Mouse (Mus musculus) limb, embryonic 14.5 days (tissue): ENCODE measurements at regions not wholly inside any gene's neighbourhood (a gene's known extent, or its start where the extent isn't known, plus 50 kb on each side); places are given as distances from the start of the nearest gene placed in this dataset.
"Not testable (repeated sequence)": the region's sequence is repeated elsewhere in the genome, so short reads cannot be mapped to it uniquely, and the experiment has no call there.

Experiments used
- ATAC-seq: fragments of 200-750 bp; cut with Nextera tagmentation; 2 replicates; pipeline ENCODE4 v1.8.0; 2017; ENCODE audit warnings: low read depth, moderate number of reproducible peaks, moderate TSS enrichment; ENCODE audit not compliant: low FRiP score
- DNase-seq: peaks from one replicate; pipeline ENCODE4 v3.0.0-alpha.2; 2015; ENCODE audit warnings: low spot score
- H3K27ac ChIP-seq: fragments of 300-500 bp; sonication (generic); replicated peaks from 2 replicates; pipeline ENCODE4 v1.5.1; 2014; ENCODE audit warnings: low read depth, mild to moderate bottlenecking, low read length, moderate library complexity, mixed read lengths
- H3K27me3 ChIP-seq: fragments of 300-500 bp; sonication (generic); 2 replicates; pipeline ENCODE4 v1.6.1; 2014; ENCODE audit warnings: low read length, mixed read lengths; ENCODE audit not compliant: control insufficient read depth, insufficient read depth
- H3K36me3 ChIP-seq: fragments of 300-500 bp; sonication (generic); 2 replicates; pipeline ENCODE4 v1.6.1; 2014; ENCODE audit warnings: mild to moderate bottlenecking, low read length, moderate library complexity, mixed read lengths; ENCODE audit not compliant: control insufficient read depth, insufficient read depth
- H3K4me1 ChIP-seq: fragments of 300-500 bp; sonication (generic); 2 replicates; pipeline ENCODE4 v1.6.1; 2014; ENCODE audit warnings: antibody characterized with exemption, low read length, mixed read lengths; ENCODE audit not compliant: control insufficient read depth, insufficient read depth
- H3K4me2 ChIP-seq: fragments of 300-500 bp; sonication (generic); replicated peaks from 2 replicates; pipeline ENCODE4 v1.6.1; 2014; ENCODE audit warnings: low read depth, mild to moderate bottlenecking, low read length, moderate library complexity; ENCODE audit not compliant: severe bottlenecking
- H3K4me3 ChIP-seq: fragments of 300-500 bp; sonication (generic); replicated peaks from 2 replicates; pipeline ENCODE4 v1.5.1; 2014; ENCODE audit warnings: low read length
- H3K9ac ChIP-seq: fragments of 300-500 bp; sonication (generic); 2 replicates; pipeline ENCODE4 v1.6.1; 2014; ENCODE audit warnings: mild to moderate bottlenecking, low read depth, low read length, moderate library complexity; ENCODE audit not compliant: severe bottlenecking
- H3K9me3 ChIP-seq: fragments of 300-500 bp; sonication (generic); 2 replicates; pipeline ENCODE4 v1.6.1; 2016; ENCODE audit warnings: low read length; ENCODE audit not compliant: control insufficient read depth
- POLR2A ChIP-seq: fragments of 200-500 bp; IDR thresholded peaks from 2 replicates; pipeline ENCODE4 v1.8.0; 2012; ENCODE audit warnings: inconsistent platforms, mild to moderate bottlenecking, moderate library complexity, borderline replicate concordance; ENCODE audit not compliant: insufficient read depth, insufficient read length; ENCODE audit errors: extremely low read depth
- WGBS: fragments of 180-500 bp; shearing (Covaris S2); extraction: QIAGEN DNeasy Blood & Tissue Kit; methylation state at CpG from one replicate; pipeline ENCODE4 v1.1.7; 2014; 5-methylcytosine and 5-hydroxymethylcytosine counted together

DNA sequence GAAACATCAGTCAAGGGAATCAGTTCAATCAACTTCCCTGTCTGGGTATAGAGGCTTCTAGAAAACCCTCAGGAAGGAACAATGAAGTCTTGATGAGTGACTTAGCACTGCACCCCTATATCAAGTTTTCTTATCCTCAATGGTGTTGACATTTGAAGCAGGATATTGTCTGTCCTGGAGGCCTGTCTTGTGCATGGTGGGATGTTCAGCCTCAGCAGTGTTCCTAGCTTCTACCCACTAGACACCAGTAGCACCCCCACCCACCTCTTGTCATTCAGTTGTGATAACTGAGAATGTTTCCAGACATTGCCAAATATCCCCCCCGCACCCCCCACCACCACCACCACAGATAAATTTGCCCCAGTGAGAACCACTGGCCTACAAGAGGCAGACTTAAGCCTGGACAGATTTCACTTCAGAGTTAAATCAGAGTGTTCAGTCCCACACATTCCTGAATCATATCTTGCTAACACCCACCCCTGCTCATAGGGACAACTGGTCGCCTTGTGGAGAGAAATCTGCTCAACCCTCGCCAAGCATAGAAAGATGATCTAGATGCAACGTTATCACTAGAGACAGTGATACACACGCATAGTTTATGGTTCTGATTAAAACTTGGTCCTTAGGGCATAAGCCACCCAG, 249.6 kb upstream of the Ercc4 start:
- no peaks in the 10 kb centered on the region for H3K36me3 ChIP-seq
- no peak for ATAC-seq
- no peak overlapping the region for H3K27ac ChIP-seq
- no peaks in the 10 kb centered on the region for H3K4me1 ChIP-seq
- no peak overlapping the region for H3K4me3 ChIP-seq
- no peak overlapping the region for H3K9ac ChIP-seq
- DNase-seq = no peak
- no peak for TF ChIP-seq POLR2A
- WGBS = 91% methylated on average over 5 of the region's 5 CpGs
- no peaks in the 10 kb centered on the region for H3K27me3 ChIP-seq
- H3K4me2 ChIP-seq = no peak overlapping the region
- no peaks in the 10 kb centered on the region for H3K9me3 ChIP-seq

DNA sequence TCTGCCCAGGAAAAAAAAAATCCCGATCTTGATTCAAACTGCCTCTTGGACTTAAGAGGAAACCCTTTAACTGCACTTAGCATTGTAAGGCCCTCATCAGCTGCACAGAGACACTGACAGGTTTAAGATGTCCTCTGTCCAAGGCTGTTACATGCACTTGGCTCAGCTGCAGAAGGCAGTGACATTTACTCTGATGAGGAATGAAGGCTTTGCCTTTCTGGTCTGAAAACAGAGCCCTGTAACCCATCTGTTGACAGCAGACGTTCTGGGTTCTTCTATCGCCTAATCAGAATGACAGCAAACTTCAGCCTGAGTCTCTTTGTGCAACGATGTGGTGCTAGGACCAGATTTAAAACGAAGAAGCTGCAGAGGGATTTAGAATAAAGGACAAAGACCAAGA, 246.9 kb upstream of the Ercc4 start:
- H3K27me3 ChIP-seq = no peaks in the 10 kb centered on the region
- H3K4me3 ChIP-seq = no peak overlapping the region
- no peak overlapping the region for H3K4me2 ChIP-seq
- no peaks in the 10 kb centered on the region for H3K4me1 ChIP-seq
- no peaks in the 10 kb centered on the region for H3K36me3 ChIP-seq
- 79% methylated on average over 5 of the region's 5 CpGs for WGBS
- no peak overlapping the region for H3K9ac ChIP-seq
- H3K27ac ChIP-seq = no peak overlapping the region
- no peak for DNase-seq
- no peaks in the 10 kb centered on the region for H3K9me3 ChIP-seq
- no peak for ATAC-seq
- no peak for TF ChIP-seq POLR2A

GRCm38 (mm10) chr16:12878326-12878725, 231.2 kb upstream of the Ercc4 start:
- H3K4me1 ChIP-seq, H3K4me2 ChIP-seq, H3K9ac ChIP-seq, DNase-seq, H3K36me3 ChIP-seq, H3K27ac ChIP-seq, H3K4me3 ChIP-seq, H3K27me3 ChIP-seq, H3K9me3 ChIP-seq: not testable (repeated sequence)
- 66% methylated on average over 5 of the region's 5 CpGs for WGBS
- ATAC-seq = peak; percentile 55

DNA sequence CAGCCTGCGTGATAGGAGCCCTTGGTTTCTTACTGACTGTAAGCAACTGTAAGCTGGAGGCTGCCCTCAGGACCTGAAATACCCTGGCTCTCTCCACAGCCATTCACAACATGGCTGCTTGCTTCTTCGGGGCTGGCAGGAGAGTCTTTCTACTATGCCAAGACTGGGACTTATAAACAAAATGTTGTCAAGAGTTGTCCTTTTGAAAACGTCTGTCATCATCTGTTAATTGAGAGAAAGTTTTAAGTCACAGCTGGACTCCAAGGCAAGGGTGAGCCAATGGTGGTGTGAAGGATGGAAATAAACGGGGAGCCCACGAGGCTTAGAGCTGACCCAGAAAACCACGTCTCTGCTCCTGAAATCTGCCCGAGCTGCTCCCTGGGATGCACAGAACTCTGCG, 229.5 kb upstream of the Ercc4 start:
- no peaks in the 10 kb centered on the region for H3K9me3 ChIP-seq
- no peak overlapping the region for H3K27ac ChIP-seq
- no peak for TF ChIP-seq POLR2A
- H3K4me1 ChIP-seq = no peaks in the 10 kb centered on the region
- no peak overlapping the region for H3K4me3 ChIP-seq
- WGBS = 71% methylated on average over 8 of the region's 8 CpGs
- ATAC-seq (no peak), DNase-seq (no peak)
- H3K36me3 ChIP-seq = no peaks in the 10 kb centered on the region
- no peak overlapping the region for H3K9ac ChIP-seq
- no peak overlapping the region for H3K4me2 ChIP-seq
- H3K27me3 ChIP-seq = no peaks in the 10 kb centered on the region

GRCm38 (mm10) chr16:12880481-12880880, 229.0 kb upstream of the Ercc4 start:
- ATAC-seq = no peak

DNA sequence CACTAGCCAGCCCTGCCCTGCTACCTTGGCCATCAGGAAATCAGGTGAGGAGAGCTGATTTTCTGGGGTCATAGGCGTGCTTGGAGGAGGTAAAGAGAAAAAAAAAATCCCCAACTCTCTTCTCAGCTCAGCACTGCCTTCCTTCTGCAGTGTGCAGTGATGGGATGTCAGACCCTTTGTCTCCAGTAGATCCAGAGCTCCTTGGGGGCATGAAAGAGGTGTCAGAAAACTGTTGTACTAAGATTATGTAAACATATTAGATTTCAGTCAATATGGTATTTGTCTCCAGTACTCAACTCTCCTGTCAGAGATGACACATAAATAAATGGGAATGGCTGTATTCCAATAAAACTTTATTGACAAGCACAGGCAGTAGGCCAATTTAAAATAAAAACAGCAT, 226.8 kb upstream of the Ercc4 start:
- H3K27ac ChIP-seq = no peak overlapping the region
- no peak for TF ChIP-seq POLR2A
- no peak overlapping the region for H3K4me2 ChIP-seq
- no peaks in the 10 kb centered on the region for H3K9me3 ChIP-seq
- no peak overlapping the region for H3K9ac ChIP-seq
- no peaks in the 10 kb centered on the region for H3K36me3 ChIP-seq
- H3K27me3 ChIP-seq = no peaks in the 10 kb centered on the region
- no peaks in the 10 kb centered on the region for H3K4me1 ChIP-seq
- no peak for ATAC-seq
- H3K4me3 ChIP-seq = no peak overlapping the region
- 67% methylated on average over 1 of the region's 1 CpGs for WGBS
- DNase-seq = no peak

More at GRCm38 (mm10) chr16:12880481-12880880, 229.0 kb upstream of the Ercc4 start:
- H3K27me3 ChIP-seq = no peaks in the 10 kb centered on the region
- H3K36me3 ChIP-seq = no peaks in the 10 kb centered on the region
- no peak overlapping the region for H3K27ac ChIP-seq
- H3K4me1 ChIP-seq = no peaks in the 10 kb centered on the region
- H3K9me3 ChIP-seq = no peaks in the 10 kb centered on the region
- no peak overlapping the region for H3K9ac ChIP-seq
- DNase-seq = no peak
- no peak overlapping the region for H3K4me2 ChIP-seq
- 75% methylated on average over 7 of the region's 7 CpGs for WGBS
- no peak overlapping the region for H3K4me3 ChIP-seq
- no peak for TF ChIP-seq POLR2A
